Mouse (Mus musculus): Measurements from ENCODE around the gene Adamtsl4.
A peak's percentile ranks its signal among the peaks of the same experiment; 100 is the strongest.

The Adamtsl4 gene

DNA sequence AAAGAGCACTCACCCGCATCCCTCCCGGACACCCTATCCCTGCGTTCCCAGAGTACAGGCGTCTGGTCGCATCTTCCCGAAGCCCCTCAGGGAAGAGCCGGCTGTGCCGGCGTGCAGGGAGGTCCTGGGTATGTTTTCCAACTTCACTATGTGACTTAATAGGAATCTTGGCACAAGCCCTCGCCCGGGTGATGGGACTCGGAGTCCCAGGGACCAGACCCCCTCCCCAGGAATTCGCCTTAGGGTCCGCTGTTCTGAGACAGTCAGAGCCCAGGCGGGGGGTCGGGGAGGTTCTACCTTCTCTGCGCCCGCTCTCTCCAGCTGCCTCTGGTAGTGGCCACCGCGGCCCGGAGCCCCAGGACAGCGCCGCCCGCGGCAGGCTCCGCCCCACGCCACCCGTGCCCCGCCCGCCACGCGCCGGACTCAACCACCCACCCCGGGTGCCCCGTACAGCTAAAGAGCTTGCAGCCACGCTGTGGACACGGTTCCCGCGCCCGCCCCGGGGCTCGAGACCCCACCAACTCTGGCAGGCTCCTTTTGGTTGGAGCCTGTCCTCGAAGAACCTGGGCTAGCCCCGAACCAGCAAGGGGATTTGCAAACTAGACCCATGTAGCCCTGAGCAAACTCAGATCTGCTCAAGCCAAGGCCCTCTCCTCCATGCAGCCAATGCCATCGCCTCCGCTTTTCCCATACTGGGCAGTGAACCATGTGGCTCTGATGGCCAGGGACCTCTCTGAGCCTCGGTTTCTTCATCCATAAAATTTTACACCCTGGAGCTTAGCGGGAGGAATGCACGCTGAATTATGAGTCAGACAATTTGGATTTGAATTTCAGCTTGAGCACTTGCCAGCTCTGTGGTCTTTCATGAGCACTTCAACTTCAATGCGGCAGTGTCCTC lies at the start of gene Adamtsl4:
Gene Adamtsl4, minus strand, starts transcription at position 394 of the 898 bp plus-strand sequence.
- TF ChIP-seq GATA4 (IDR thresholded peaks at IDR 0.05; ENCODE audit: insufficient replicate concordance, low read length): no peak

DNA sequence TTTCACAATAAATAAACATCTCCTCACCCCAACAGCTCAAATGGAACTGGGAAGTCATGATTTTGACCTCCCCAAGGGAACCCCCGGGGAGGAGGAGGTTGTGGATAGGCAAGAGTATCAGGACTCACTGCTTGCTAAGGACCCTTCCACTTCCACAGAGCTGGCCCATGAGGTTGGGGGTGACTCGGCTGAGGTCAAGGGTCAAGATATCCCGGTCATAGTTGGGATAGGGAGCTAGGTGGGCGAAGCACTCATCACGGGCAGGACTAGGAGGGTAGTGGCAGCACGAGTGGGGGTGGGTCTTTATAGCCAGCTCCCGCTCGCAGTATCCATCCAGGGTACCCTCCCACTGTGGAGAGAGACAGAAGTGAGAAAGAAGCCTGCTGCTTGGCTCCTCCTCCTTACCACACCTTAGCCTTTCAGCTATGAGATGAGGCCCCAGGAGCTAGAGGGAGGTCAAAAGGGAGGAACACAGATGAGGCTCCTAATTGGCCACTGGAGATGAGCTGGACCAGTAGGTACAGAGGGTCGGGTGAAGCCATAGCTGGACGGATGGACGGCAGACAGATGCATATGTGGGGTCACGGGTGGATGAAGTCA lies 47.5 kb upstream of the Adamtsl4 start:
- no peak for TF ChIP-seq GATA4 (IDR thresholded peaks at IDR 0.05; ENCODE audit: insufficient replicate concordance, low read length)

DNA sequence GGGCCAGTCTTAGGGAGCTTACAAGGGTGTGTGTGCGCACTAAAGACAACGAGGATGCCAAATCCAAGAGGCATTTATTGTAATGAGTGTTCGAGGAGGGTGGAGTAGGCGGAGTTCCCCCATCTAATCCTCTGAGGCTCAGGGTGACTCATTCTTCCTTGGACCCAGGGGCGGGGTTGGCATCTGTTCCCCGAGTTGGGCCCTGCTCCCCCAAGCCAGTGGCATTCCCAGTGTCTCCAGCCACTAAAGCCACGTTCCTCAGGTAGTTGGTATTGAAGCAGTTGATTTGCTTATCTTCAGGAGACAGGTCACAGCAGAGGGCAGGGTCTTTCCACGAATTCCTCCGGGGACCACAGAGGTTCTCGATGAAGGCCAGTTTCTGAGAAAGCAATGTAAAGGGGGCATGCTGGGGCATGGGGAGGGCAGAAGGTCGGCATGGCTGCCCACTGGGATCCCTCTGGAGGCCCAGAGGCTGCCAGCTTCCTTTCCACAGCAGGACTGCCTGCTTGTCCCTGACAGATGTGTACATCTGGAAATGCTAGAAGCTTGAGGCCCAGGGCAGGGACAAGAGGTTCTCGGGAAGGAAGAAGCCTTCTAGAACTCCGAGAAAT lies 46.5 kb upstream of the Adamtsl4 start:
- no peak for TF ChIP-seq GATA4 (IDR thresholded peaks at IDR 0.05; ENCODE audit: insufficient replicate concordance, low read length)

- no peak for TF ChIP-seq GATA4 (IDR thresholded peaks at IDR 0.05; ENCODE audit: insufficient replicate concordance, low read length)
These were observed 45.2 kb upstream of the Adamtsl4 start for GRCm38 (mm10) chr3:95732744-95733521.

DNA sequence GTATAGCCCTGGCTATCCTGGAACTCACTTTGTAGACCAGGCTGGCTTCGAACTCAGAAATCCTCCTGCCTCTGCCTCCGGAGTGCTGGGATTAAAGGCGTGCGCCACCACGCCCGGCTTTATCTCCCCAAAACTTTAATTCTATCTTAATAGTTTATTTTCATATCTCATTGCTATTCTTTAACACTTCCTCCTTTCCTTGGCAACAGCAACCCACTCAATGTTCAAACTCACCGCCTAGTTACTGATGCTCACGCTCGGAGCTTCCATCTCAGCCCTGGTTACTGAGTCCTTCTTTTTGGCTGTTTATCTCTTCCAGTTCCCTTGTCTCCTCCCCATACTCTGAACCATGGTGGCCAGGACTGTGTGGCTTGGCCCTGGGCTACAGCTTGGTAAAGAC lies 44.6 kb upstream of the Adamtsl4 start:
- no peak for TF ChIP-seq GATA4 (IDR thresholded peaks at IDR 0.05; ENCODE audit: insufficient replicate concordance, low read length)

DNA sequence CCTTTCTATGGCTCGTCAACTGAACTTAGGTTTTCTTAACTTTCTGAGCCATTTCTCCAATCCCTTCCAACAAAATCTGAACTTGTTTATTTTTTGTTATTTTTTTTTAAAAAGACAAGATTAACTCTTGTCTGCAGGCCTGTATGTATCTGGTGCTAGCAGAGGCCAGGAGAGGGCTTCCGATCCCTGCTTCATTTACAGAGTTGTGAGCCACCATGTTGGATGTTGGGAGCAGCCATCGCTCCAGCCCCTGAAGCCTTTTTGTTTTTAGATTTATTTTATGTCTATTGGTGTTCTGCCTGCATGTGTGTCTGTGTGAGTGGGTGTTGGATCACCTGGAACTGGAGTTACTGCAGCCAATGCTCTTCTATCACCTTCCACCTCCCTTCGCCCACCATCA lies 44.1 kb upstream of the Adamtsl4 start:
- no peak for TF ChIP-seq GATA4 (IDR thresholded peaks at IDR 0.05; ENCODE audit: insufficient replicate concordance, low read length)

- TF ChIP-seq GATA4 (IDR thresholded peaks at IDR 0.05; ENCODE audit: insufficient replicate concordance, low read length): no peak
These were observed 42.7 kb upstream of the Adamtsl4 start for GRCm38 (mm10) chr3:95730431-95730830.

DNA sequence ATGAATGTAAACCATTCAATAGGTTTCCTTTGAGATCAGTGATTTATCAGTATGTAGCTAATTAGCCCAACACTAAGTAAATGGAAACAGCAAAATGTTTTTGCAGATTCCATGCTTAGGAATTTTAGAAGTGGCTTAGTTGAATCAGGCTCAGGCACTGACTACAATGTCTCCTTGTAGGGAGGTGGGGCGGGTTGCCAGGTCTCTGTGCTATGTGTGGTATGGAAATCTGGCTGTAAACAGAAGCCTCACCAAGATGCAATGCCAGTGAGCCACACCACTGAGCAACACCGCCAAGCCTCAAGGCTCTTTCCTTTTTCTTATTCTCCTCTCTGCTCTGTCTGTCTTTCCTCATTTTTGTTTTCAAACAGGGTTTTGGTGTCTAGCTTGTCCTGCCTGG lies 41.2 kb upstream of the Adamtsl4 start:
- no peak for TF ChIP-seq GATA4 (IDR thresholded peaks at IDR 0.05; ENCODE audit: insufficient replicate concordance, low read length)

GRCm38 (mm10) chr3:95726696-95727358 lies 39.1 kb upstream of the Adamtsl4 start:
- no peak for TF ChIP-seq GATA4 (IDR thresholded peaks at IDR 0.05; ENCODE audit: insufficient replicate concordance, low read length)

- TF ChIP-seq GATA4 (IDR thresholded peaks at IDR 0.05; ENCODE audit: insufficient replicate concordance, low read length): no peak
These were observed 38.1 kb upstream of the Adamtsl4 start for GRCm38 (mm10) chr3:95725863-95726262.

DNA sequence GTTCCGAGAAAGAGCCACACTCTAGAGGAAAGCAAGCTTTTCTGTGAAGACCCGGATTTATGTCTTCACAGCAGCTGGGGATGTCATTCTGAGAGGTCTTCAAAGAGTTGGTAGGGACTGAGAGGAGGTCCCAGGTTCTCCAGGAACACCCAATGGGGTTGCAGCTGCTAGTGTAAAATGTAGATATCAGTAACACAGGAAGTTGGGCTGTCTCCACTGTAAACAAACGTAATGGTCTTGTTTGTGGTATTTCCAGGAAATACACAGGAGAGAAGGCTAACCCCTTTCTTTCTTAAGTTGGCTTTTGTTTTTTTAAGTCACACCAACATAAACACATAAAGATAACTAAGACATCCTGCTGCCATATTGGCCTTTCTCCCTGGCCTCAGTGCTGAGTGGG lies 34.7 kb upstream of the Adamtsl4 start:
- no peak for TF ChIP-seq GATA4 (IDR thresholded peaks at IDR 0.05; ENCODE audit: insufficient replicate concordance, low read length)

GRCm38 (mm10) chr3:95718153-95718552 lies 30.4 kb upstream of the Adamtsl4 start:
- TF ChIP-seq GATA4 (IDR thresholded peaks at IDR 0.05; ENCODE audit: insufficient replicate concordance, low read length): peak; percentile 63; the same call in 1 of the 2 replicates

DNA sequence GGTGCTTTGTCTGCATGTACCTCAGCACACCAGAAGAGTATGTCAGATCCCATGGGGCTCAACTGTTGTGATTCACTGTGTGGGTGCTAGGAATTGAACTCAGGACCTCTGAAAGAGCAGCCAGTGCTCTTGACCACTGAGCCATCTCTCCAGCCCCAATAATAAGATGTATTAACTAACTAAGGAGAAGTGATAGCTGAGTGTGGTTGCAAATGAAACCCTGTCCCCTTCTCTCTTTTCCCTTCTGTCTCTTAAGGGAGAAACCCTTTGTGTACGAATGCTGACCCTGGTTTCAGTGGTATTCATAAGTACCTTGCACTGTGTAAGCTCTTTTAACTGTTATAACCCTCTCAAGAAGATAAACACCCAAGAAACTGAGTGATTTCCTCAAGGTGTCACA lies 28.4 kb upstream of the Adamtsl4 start:
- TF ChIP-seq GATA4 (IDR thresholded peaks at IDR 0.05; ENCODE audit: insufficient replicate concordance, low read length): no peak

DNA sequence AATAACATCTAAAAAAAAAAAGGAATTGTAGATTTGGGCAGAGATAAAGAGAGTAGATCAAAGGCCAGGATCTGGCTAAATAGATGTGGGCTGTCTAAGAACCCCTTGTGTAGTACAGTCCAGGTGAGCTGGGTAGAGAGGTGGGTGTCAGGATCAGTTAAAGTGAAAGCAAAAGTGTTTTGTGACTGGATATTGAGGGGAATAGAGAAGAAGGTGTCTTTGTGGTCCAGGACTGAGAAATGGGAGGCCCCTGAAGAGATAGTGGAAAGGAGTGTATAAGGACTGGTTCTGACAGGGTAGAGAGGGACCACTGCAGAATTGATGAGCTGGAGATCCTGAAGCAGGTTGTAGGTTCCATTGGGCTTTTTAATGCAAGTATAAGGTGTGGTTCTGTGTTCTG lies 22.2 kb upstream of the Adamtsl4 start:
- no peak for TF ChIP-seq GATA4 (IDR thresholded peaks at IDR 0.05; ENCODE audit: insufficient replicate concordance, low read length)

DNA sequence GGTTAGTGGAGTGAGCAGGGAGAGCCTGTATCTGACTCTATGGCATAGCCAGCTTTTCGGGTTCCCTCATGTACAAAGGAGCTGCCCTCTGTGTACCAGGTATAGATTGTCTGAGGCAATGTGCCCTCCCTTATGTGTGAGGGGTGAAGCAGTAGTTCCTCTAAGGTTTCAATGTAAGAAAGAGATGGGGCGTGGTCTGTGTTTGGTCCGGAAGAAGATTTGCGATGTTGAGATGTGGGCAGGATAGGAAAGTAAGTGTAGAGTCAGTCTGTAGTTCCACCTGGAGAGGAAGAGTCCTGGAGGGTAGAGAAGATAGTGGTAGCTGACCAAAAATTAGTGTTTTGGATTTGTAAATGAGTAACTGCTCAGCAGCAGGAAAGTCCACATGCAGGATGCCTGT lies 21.3 kb upstream of the Adamtsl4 start:
- no peak for TF ChIP-seq GATA4 (IDR thresholded peaks at IDR 0.05; ENCODE audit: insufficient replicate concordance, low read length)
